8 mouse cellular contexts compared by ENCODE assay signal in the genomic region with DNA sequence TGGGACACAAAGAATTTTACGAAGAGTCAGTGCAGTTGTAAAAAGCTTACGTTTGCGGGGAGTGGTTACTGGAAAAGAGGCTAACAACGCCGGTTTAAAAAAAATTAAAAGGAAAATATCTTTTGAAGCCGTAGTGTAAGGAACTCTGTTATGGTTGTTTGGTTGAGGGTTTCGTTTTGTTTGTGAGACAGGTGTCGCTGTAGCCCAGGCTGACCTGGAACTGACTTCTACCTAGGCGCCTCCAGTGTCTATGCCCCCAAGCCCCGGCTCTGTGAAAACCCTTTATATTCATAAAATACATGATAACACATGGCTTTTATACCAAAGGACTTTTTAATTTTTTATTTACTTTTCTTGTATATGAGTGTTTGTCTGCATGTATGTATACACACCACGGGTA. TPM values are rescaled to one million over a fixed set of nuclear protein-coding genes. Genes with fewer than 3 reads are reported as not detected.
A peak's percentile ranks its signal among the peaks of the same experiment; 100 is the strongest.
DNase-seq lines count a peak whose midpoint lies in the region; ATAC-seq and TF ChIP-seq lines count a peak whose summit lies in the region.

No protein-coding gene starts in this region.

- peak; percentile 34 for DNase-seq in adrenal gland, postnatal 14 days
- no peak for DNase-seq in adrenal gland, adult (ENCODE audit: inconsistent age in 2 of 2, low spot score in 1 of 2)
- DNase-seq in ES-E14 (ENCODE audit: low read depth, low spot score), result no peak
- peak; percentile 18 for DNase-seq in forebrain, embryonic 10.5 days (ENCODE audit: extremely low spot score, low spot score)
- peak; percentile 23 for DNase-seq in kidney, postnatal 14 days
- DNase-seq in midbrain, embryonic 11.5 days (ENCODE audit: low spot score, missing footprints), result no peak
- DNase-seq in thymus, postnatal 36 days, result peak; percentile 43 to 44
- no peak for DNase-seq in right cerebral cortex, adult 18-20 months

- in situ Hi-C loops in ES-E14 (cut with MboI; ENCODE audit: low sequenced_read_pairs in 2 of 2, unreplicated experiment in 2 of 2), result no loop called here

- peaks cover 8% of the 10 kb centered on the region for H3K27me3 ChIP-seq in forebrain, embryonic 10.5 days (ENCODE audit: poor library complexity, severe bottlenecking)
- no peaks in the 10 kb centered on the region for H3K27me3 ChIP-seq in midbrain, embryonic 11.5 days (ENCODE audit: control insufficient read depth, insufficient read depth, low read length)

- peak overlapping the region; percentile 82 to 87 for H3K4me3 ChIP-seq in ES-E14 (ENCODE audit: insufficient read depth in 1 of 2, low read depth in 1 of 2, low read length in 2 of 2, poor library complexity in 1 of 2, severe bottlenecking in 1 of 2)
- peak overlapping the region; percentile 80 for H3K4me3 ChIP-seq in forebrain, embryonic 10.5 days
- peak overlapping the region; percentile 74 for H3K4me3 ChIP-seq in midbrain, embryonic 11.5 days (ENCODE audit: low read depth, low read length)

- no peaks in the 10 kb centered on the region for H3K9me3 ChIP-seq in ES-E14 (ENCODE audit: control insufficient read depth, insufficient read depth, low read depth, low read length)
- no peaks in the 10 kb centered on the region for H3K9me3 ChIP-seq in forebrain, embryonic 10.5 days
- H3K9me3 ChIP-seq in midbrain, embryonic 11.5 days (ENCODE audit: control insufficient read depth, low read length), result no peaks in the 10 kb centered on the region

- peaks cover 9% of the 10 kb centered on the region for H3K36me3 ChIP-seq in ES-E14 (ENCODE audit: control insufficient read depth, insufficient read depth, low read length, poor library complexity, severe bottlenecking)
- H3K36me3 ChIP-seq in forebrain, embryonic 10.5 days (replicated peaks), result peaks cover 25% of the 10 kb centered on the region
- H3K36me3 ChIP-seq in midbrain, embryonic 11.5 days (ENCODE audit: control insufficient read depth, insufficient read depth, low read length), result 0 out of 2 replicates have a peak, but pooled peaks cover 2% of the 10 kb centered on the region

- H3K4me2 ChIP-seq in midbrain, embryonic 11.5 days, result peak overlapping the region; percentile 47

- peak overlapping the region; percentile 64; the same call in 1 of the 2 replicates for H3K27ac ChIP-seq in ES-E14 (ENCODE audit: insufficient read depth, low read depth, low read length, poor library complexity, severe bottlenecking)
- peak overlapping the region; percentile 93 for H3K27ac ChIP-seq in forebrain, embryonic 10.5 days
- H3K27ac ChIP-seq in midbrain, embryonic 11.5 days (ENCODE audit: low read depth, low read length), result no peak overlapping the region

- H3K4me1 ChIP-seq in ES-E14 (ENCODE audit: control insufficient read depth in 2 of 2, insufficient read depth in 2 of 2, low read length in 2 of 2, poor library complexity in 1 of 2), result peaks cover 0 to 4% of the 10 kb centered on the region in 2 experiments; a peak in 1 of 4 replicates
- peaks cover 25% of the 10 kb centered on the region for H3K4me1 ChIP-seq in forebrain, embryonic 10.5 days
- peaks cover 9% of the 10 kb centered on the region; the same call in 1 of the 2 replicates for H3K4me1 ChIP-seq in midbrain, embryonic 11.5 days (ENCODE audit: control insufficient read depth, insufficient read depth, low read length)

- ATAC-seq in midbrain, embryonic 11.5 days (ENCODE audit: low FRiP score), result peak; percentile 33; the same call in 1 of the 2 replicates

- peak overlapping the region; percentile 85 for H3K9ac ChIP-seq in ES-E14 (ENCODE audit: insufficient read depth, low read depth, low read length, poor library complexity, severe bottlenecking)
- H3K9ac ChIP-seq in midbrain, embryonic 11.5 days (ENCODE audit: low read length), result peak overlapping the region; percentile 73

- 5% methylated on average over 11 of the region's 11 CpGs for WGBS in forebrain, embryonic 10.5 days
- WGBS in midbrain, embryonic 11.5 days, result 6% methylated on average over 11 of the region's 11 CpGs

TF ChIP-seq in ES-E14, 5 proteins besides CTCF, POLR2A, EP300 and RAD21:
- TF ChIP-seq CHD2 (IDR thresholded peaks at IDR 0.05; ENCODE audit: low read depth, low read length) (no peak), ZC3H11A (IDR thresholded peaks at IDR 0.05; ENCODE audit: borderline replicate concordance, low read depth, low read length) (no peak), ZNF384 (IDR thresholded peaks at IDR 0.05; ENCODE audit: low read depth, low read length) (no peak), HCFC1 (IDR thresholded peaks at IDR 0.05; ENCODE audit: borderline replicate concordance, insufficient read depth, low read length) (no peak), MAFK (IDR thresholded peaks at IDR 0.05; ENCODE audit: insufficient read depth, low read depth, low read length) (no peak)

RNA-seq across cellular contexts. Expression of gene Ube2t, which starts 0.5 kb away (rescaled TPM):
- 5.3 and 5.9 TPM in 2 replicates for total RNA-seq in adrenal gland, postnatal 14 days (2021)
- total RNA-seq in ES-E14 (2012; rRNA removed), result 24.2 and 29.7 TPM in 2 replicates
- 58.0 and 58.9 TPM in 2 replicates for polyA plus RNA-seq in forebrain, embryonic 10.5 days (2016; fragmentation: Nextera tagmentation; extraction: Ambion mirVana)
- 48.2 and 54.0 TPM in 2 replicates for polyA plus RNA-seq in midbrain, embryonic 11.5 days (2014; fragmentation: Nextera tagmentation; extraction: Ambion mirVana)

RNA-seq across cellular contexts. Expression of gene Ppp1r12b, which starts 7.1 kb away (rescaled TPM):
- total RNA-seq in adrenal gland, postnatal 14 days (2021), result 10.0 and 16.1 TPM in 2 replicates
- total RNA-seq in ES-E14 (2012; rRNA removed), result 5.4 and 7.4 TPM in 2 replicates
- 5.8 and 6.5 TPM in 2 replicates for polyA plus RNA-seq in forebrain, embryonic 10.5 days (2016; fragmentation: Nextera tagmentation; extraction: Ambion mirVana)
- 7.5 and 9.2 TPM in 2 replicates for polyA plus RNA-seq in midbrain, embryonic 11.5 days (2014; fragmentation: Nextera tagmentation; extraction: Ambion mirVana)

Comparison
In these comparisons a context has a peak if more than half of its experiments do, and no peak if none do; other contexts are left out.
1. DNase-seq: peak in adrenal gland, postnatal 14 days (single experiment), forebrain, embryonic 10.5 days (single experiment), kidney, postnatal 14 days (single experiment) and thymus, postnatal 36 days (2 of 2); none in adrenal gland, adult (0 of 2), ES-E14 (single experiment), midbrain, embryonic 11.5 days (single experiment) and right cerebral cortex, adult 18-20 months (single experiment).
2. Peak in every context shown above with its lines, with median percentiles within 50 percentile points of each other: H3K4me3 ChIP-seq.